Mouse (Mus musculus) embryonic facial prominence, embryonic 15.5 days (tissue): ENCODE measurements around the gene Gm7356. TPM values are rescaled to one million over a fixed set of nuclear protein-coding genes. Genes with fewer than 3 reads are reported as not detected.
"Not testable (repeated sequence)": the region's sequence is repeated elsewhere in the genome, so short reads cannot be mapped to it uniquely, and the experiment has no call there.

Experiments
- ATAC-seq: fragments of 200-750 bp; cut with Nextera tagmentation; 2 replicates; pipeline ENCODE4 v1.8.0; 2017; ENCODE audit warnings: low read depth, moderate TSS enrichment; ENCODE audit not compliant: insufficient number of reproducible peaks, low FRiP score, low TSS enrichment
- H3K27ac ChIP-seq: fragments of 300-500 bp; sonication (generic); replicated peaks from 2 replicates; pipeline ENCODE4 v1.5.1; 2015; ENCODE audit warnings: mild to moderate bottlenecking, inconsistent platforms
- H3K27me3 ChIP-seq: fragments of 300-500 bp; sonication (generic); 2 replicates; pipeline ENCODE4 v1.6.1; 2015; ENCODE audit warnings: inconsistent platforms
- H3K36me3 ChIP-seq: fragments of 300-500 bp; sonication (generic); 2 replicates; pipeline ENCODE4 v1.6.1; 2015; ENCODE audit warnings: mild to moderate bottlenecking, inconsistent platforms
- H3K4me1 ChIP-seq: fragments of 300-500 bp; sonication (generic); 2 replicates; pipeline ENCODE4 v1.6.1; 2015; ENCODE audit warnings: inconsistent platforms
- H3K4me2 ChIP-seq: fragments of 300-500 bp; sonication (generic); replicated peaks from 2 replicates; pipeline ENCODE4 v1.6.1; 2015; ENCODE audit warnings: mild to moderate bottlenecking, inconsistent platforms
- H3K4me3 ChIP-seq: fragments of 300-500 bp; sonication (generic); replicated peaks from 2 replicates; pipeline ENCODE4 v1.5.1; 2015; ENCODE audit warnings: mild to moderate bottlenecking, inconsistent platforms
- H3K9ac ChIP-seq: fragments of 300-500 bp; sonication (generic); 2 replicates; pipeline ENCODE4 v1.6.1; 2015; ENCODE audit warnings: inconsistent platforms
- H3K9me3 ChIP-seq: fragments of 300-500 bp; sonication (generic); replicated peaks from 2 replicates; pipeline ENCODE4 v1.6.1; 2016; ENCODE audit warnings: inconsistent platforms
- WGBS: fragments of 180-500 bp; shearing (Covaris S2); methylation state at CpG from one replicate; pipeline ENCODE4 v1.1.7; 2015; 5-methylcytosine and 5-hydroxymethylcytosine counted together
- polyA plus RNA-seq: library from polyadenylated mRNA; unstranded; fragments of >200 nt; fragmentation: Nextera tagmentation; extraction: Ambion mirVana; gene quantifications from 2 replicates; pipeline ENCODE4 v1.2.1, GENCODE M21; 2015

The Gm7356 gene
- polyA plus RNA-seq, result not detected in 2 replicates

DNA sequence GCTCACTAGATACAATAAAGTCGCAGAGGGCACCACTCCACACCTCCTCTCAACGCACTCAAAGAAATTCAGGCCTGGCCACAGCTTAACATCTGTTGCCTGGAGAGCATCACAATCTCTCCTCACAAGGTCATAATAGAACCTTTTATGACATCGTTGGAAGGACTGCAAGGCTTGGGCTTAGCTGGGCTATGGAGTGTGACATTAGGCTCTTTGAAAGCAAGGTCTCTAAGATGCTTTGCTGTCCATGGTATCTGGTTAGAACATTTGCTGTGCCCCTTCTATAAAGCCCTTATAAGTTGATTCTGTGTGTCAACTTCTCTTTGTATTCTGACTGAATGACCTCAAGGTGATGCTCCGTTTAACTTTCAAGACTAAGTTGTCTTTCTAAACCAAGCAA, at the start of gene Gm7356:
Gene Gm7356 (minus strand): TSS at position 101 of the 400 bp plus-strand sequence.
- not testable (repeated sequence) for H3K4me3 ChIP-seq, H3K9ac ChIP-seq, H3K27ac ChIP-seq, H3K4me1 ChIP-seq, H3K9me3 ChIP-seq, ATAC-seq, H3K36me3 ChIP-seq, H3K27me3 ChIP-seq, H3K4me2 ChIP-seq
- WGBS, result 83% methylated on average over 4 of the region's 4 CpGs

DNA sequence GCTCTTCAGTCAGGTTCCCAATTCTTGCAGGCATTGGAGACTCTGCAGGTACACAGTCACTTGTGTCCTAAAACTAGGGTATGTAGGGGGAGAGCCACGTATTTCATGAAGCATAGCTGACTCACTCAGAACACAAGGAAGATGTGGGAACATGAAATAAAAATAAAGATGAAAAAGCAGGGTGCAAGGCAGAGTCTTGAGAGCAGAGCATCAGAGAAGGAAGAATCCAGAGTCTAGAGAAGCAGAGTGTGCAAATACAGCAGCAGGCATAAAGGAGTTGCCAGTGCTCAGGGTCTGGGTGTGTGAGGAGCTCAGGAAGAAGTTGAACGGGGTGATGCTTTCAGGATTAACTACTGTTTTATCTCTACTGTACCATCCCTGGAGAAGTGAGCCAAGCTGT, 38.4 kb upstream of the Gm7356 start:
- not testable (repeated sequence) for H3K27me3 ChIP-seq, H3K9me3 ChIP-seq, H3K27ac ChIP-seq, H3K36me3 ChIP-seq, H3K9ac ChIP-seq, H3K4me3 ChIP-seq, ATAC-seq, H3K4me2 ChIP-seq, H3K4me1 ChIP-seq
- WGBS, result 74% methylated on average over 1 of the region's 2 CpGs

DNA sequence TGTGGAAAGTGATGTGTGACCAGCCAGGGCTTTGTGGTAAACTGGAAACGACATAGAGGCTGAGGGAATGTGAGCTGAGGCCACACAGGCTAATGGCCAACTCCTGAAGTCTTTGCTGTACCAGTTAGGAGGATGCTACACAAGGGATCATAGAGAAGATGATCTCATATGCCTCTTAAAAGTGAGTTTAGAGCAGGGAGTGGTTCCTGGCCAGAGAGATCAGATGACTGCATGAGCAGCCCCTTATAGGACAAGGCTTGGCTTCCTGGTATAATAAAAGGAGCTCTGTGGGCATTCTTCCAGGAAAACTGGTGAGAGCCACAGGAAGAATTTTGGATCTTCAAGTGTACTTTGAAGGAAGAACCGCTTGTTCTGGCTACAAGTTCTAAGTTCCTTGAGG, 33.5 kb upstream of the Gm7356 start:
- not testable (repeated sequence) for H3K9me3 ChIP-seq, H3K27me3 ChIP-seq, H3K4me3 ChIP-seq, H3K36me3 ChIP-seq, H3K27ac ChIP-seq, ATAC-seq, H3K4me1 ChIP-seq, H3K9ac ChIP-seq, H3K4me2 ChIP-seq
- 58% methylated on average over 1 of the region's 2 CpGs for WGBS

DNA sequence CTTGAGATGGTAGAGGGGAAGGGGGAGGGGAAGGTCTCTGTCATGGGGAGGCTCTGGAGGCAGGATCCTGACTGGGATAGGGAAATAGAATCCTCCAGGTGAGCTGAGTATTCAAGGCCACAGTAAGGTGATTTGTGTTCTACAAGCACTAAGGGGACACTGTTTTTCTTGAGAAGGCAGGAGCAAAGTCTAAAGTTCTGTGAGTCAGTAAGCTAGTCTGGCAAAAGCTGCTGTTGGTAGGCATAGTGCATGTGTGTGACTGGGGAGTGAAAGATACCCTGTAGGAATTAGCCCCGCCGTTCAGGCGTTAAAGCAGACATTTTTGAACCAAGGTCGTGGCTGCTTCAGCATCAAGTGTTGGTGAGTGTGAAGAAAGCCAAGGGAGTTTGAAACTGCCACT, 32.6 kb upstream of the Gm7356 start:
- 82% methylated on average over 4 of the region's 4 CpGs for WGBS
- H3K9ac ChIP-seq, H3K9me3 ChIP-seq, H3K4me1 ChIP-seq, H3K36me3 ChIP-seq, H3K4me3 ChIP-seq, H3K4me2 ChIP-seq, H3K27ac ChIP-seq, H3K27me3 ChIP-seq, ATAC-seq: not testable (repeated sequence)

DNA sequence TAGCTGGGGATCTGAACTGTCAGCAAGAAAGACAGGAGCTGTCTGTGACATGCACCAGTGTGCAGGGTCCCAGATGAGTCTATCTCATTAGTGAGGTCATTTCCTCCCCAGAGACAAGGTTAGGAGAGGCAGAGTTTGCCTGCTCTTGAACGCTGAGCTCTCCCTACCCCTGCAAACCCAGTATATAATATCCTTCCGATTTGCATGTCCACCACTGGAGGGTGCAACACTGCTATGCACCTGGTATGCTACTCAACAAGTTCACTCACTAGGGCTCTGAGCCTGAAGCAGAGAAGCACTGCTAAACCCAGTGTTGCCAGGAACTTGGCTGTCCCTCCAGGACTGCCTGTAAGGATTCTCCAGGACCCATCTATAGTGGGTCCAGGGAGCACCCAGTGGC, 10.1 kb downstream of the Gm7356 start:
- H3K36me3 ChIP-seq, H3K9me3 ChIP-seq, H3K27me3 ChIP-seq, ATAC-seq, H3K9ac ChIP-seq, H3K4me3 ChIP-seq, H3K4me1 ChIP-seq, H3K27ac ChIP-seq, H3K4me2 ChIP-seq: not testable (repeated sequence)
- 45% methylated on average over 2 of the region's 2 CpGs for WGBS

DNA sequence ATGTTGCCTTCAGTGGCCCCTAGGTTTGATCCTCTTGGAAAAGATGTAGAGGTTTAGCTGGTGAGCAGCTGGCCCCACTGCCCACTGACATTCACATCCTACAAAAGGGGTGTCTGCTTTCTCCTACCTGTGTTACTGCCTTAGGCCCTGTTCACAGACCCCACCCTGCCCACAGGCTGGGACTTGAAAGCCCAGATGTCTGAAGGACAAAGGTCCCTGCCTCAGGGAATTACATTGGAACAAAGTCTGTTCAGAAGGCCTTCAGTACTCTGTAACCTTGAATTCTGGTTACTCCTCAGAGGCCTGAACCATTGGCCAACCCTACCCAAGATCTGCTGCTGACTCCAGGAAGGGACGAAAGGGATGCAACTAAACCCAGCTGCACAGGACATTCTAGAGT, 15.8 kb downstream of the Gm7356 start:
- no peak overlapping the region for H3K4me3 ChIP-seq
- no peaks in the 10 kb centered on the region for H3K9me3 ChIP-seq
- WGBS, result 82% methylated on average over 1 of the region's 1 CpGs
- no peak for ATAC-seq
- H3K36me3 ChIP-seq, result no peaks in the 10 kb centered on the region
- no peaks in the 10 kb centered on the region for H3K27me3 ChIP-seq
- no peaks in the 10 kb centered on the region for H3K4me1 ChIP-seq
- no peak overlapping the region for H3K9ac ChIP-seq
- no peak overlapping the region for H3K27ac ChIP-seq
- no peak overlapping the region for H3K4me2 ChIP-seq

DNA sequence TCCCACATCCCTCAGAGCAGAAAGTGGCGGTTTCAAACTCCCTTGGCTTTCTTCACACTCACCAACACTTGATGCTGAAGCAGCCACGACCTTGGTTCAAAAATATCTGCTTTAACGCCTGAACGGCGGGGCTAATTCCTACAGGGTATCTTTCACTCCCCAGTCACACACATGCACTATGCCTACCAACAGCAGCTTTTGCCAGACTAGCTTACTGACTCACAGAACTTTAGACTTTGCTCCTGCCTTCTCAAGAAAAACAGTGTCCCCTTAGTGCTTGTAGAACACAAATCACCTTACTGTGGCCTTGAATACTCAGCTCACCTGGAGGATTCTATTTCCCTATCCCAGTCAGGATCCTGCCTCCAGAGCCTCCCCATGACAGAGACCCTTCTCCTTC, 32.7 kb downstream of the Gm7356 start:
- not testable (repeated sequence) for H3K4me1 ChIP-seq, H3K9ac ChIP-seq, H3K4me3 ChIP-seq, ATAC-seq, H3K27me3 ChIP-seq, H3K4me2 ChIP-seq, H3K36me3 ChIP-seq, H3K27ac ChIP-seq, H3K9me3 ChIP-seq
- 86% methylated on average over 5 of the region's 5 CpGs for WGBS

DNA sequence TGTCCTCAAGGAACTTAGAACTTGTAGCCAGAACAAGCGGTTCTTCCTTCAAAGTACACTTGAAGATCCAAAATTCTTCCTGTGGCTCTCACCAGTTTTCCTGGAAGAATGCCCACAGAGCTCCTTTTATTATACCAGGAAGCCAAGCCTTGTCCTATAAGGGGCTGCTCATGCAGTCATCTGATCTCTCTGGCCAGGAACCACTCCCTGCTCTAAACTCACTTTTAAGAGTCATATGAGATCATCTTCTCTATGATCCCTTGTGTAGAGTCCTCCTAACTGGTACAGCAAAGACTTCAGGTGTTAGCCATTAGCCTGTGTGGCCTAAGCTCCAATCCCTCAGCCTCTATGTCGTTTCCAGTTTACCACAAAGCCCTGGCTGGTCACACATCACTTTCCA, 33.6 kb downstream of the Gm7356 start:
- H3K4me3 ChIP-seq, ATAC-seq, H3K27me3 ChIP-seq, H3K9ac ChIP-seq, H3K9me3 ChIP-seq, H3K36me3 ChIP-seq, H3K27ac ChIP-seq, H3K4me1 ChIP-seq, H3K4me2 ChIP-seq: not testable (repeated sequence)
- WGBS, result 58% methylated on average over 1 of the region's 2 CpGs

DNA sequence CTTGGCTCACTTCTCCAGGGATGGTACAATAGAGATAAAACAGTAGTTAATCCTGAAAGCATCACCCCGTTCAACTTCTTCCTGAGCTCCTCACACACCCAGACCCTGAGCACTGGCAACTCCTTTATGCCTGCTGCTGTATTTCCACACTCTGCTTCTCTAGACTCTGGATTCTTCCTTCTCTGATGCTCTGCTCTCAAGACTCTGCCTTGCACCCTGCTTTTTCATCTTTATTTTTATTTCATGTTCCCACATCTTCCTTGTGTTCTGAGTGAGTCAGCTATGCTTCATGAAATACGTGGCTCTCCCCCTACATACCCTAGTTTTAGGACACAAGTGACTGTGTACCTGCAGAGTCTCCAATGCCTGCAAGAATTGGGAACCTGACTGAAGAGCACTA, 38.5 kb downstream of the Gm7356 start:
- H3K36me3 ChIP-seq, H3K27me3 ChIP-seq, H3K4me2 ChIP-seq, H3K4me1 ChIP-seq, ATAC-seq, H3K9ac ChIP-seq, H3K4me3 ChIP-seq, H3K9me3 ChIP-seq, H3K27ac ChIP-seq: not testable (repeated sequence)
- WGBS, result 68% methylated on average over 1 of the region's 2 CpGs

DNA sequence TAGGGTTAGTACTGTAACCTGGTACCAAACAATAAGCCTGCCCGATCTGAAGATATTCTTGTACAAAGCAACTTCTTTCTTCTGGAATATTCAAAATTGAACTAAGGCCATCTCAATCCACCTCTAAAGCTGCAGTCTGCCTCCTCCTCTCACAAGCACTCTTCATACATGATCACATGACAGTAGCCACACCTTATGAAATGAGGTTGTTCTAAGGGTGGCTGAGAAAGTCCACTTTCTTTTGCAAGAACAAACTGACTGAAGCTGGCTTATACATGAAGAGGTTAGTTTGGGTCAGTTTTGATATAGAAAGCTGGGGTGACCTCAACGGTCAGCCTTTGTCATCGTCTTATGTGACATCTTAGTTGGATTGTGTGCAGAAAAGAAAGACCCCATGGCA, 41.3 kb downstream of the Gm7356 start:
- WGBS, result 93% methylated on average over 3 of the region's 3 CpGs
- H3K27ac ChIP-seq, result not testable (repeated sequence)

DNA sequence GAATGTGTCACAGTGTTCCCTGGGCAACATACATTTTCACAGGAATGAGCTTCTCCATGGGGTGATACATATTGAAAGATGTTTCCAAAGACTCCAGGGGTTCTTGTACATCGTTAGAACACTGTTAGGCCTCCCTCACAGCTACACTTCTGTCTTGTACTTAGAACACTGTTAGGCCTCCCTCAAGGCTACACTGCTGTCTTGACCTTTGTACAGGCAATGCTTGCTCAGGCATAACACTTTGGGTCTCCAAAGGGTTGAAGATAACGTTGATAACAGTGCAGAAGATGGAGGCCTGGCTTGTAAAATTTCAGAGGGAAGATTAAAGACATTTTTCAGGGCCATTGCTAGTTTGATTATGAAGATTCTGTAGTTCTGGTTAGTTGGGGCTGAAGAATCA, 45.4 kb downstream of the Gm7356 start:
- ATAC-seq, H3K9me3 ChIP-seq, H3K4me3 ChIP-seq, H3K4me1 ChIP-seq, H3K27ac ChIP-seq, H3K4me2 ChIP-seq, H3K27me3 ChIP-seq, H3K36me3 ChIP-seq, H3K9ac ChIP-seq: not testable (repeated sequence)
- 61% methylated on average over 1 of the region's 2 CpGs for WGBS

More for the DNA sequence above, 41.3 kb downstream of the Gm7356 start:
- not testable (repeated sequence) for ATAC-seq, H3K4me1 ChIP-seq, H3K4me3 ChIP-seq, H3K36me3 ChIP-seq, H3K9ac ChIP-seq, H3K4me2 ChIP-seq, H3K9me3 ChIP-seq, H3K27me3 ChIP-seq

DNA sequence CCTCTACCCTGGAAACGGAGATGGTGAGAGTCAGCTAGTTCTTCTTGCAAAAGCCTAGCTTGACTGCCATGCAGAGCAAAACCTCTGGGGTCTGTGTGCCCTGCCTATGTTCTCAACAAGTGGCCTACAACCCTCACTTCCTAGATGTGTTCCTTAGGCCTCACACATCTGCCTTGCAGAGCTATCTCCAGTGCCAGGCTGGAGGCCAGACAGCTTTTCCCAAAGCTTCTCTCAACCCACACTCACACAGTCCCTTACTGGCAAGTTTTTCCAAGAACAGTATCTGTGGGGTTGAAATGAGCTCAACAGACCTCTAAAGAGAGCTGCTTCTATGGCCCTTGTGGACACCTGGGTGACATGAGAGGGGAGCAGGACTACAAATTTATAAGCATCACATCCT, 51.9 kb downstream of the Gm7356 start:
- not testable (repeated sequence) for H3K9me3 ChIP-seq, H3K9ac ChIP-seq, H3K4me1 ChIP-seq, ATAC-seq, H3K4me3 ChIP-seq, H3K27ac ChIP-seq, H3K27me3 ChIP-seq, H3K4me2 ChIP-seq, H3K36me3 ChIP-seq
- 83% methylated on average over 1 of the region's 1 CpGs for WGBS
